Mouse (Mus musculus) liver, embryonic 11.5 days (tissue): ENCODE measurements around the gene Eif3k. TPM values are rescaled to one million over a fixed set of nuclear protein-coding genes. Genes with fewer than 3 reads are reported as not detected.

Source experiments
- ATAC-seq: fragments of 200-750 bp; cut with Nextera tagmentation; replicated peaks from 2 replicates; pipeline ENCODE4 v1.8.0; 2017; ENCODE audit warnings: moderate number of reproducible peaks, mild to moderate bottlenecking, moderate TSS enrichment, moderate library complexity; ENCODE audit not compliant: low FRiP score
- DNase-seq: peaks from one replicate; pipeline ENCODE4 v3.0.0-alpha.2; 2017; ENCODE audit warnings: low spot score
- H3K27ac ChIP-seq: fragments of 300-500 bp; sonication (generic); 2 replicates; pipeline ENCODE4 v1.5.1; 2014; ENCODE audit warnings: mild to moderate bottlenecking, low read depth, low read length, control low read depth
- H3K27me3 ChIP-seq: fragments of 300-500 bp; sonication (generic); replicated peaks from 2 replicates; pipeline ENCODE4 v1.6.1; 2014; ENCODE audit warnings: low read length, mixed read lengths; ENCODE audit not compliant: control insufficient read depth, insufficient read depth
- H3K36me3 ChIP-seq: fragments of 300-500 bp; sonication (generic); 2 replicates; pipeline ENCODE4 v1.6.1; 2014; ENCODE audit warnings: mild to moderate bottlenecking, low read length, moderate library complexity, mixed read lengths; ENCODE audit not compliant: control insufficient read depth, insufficient read depth
- H3K4me1 ChIP-seq: fragments of 300-500 bp; sonication (generic); replicated peaks from 2 replicates; pipeline ENCODE4 v1.6.1; 2014; ENCODE audit warnings: low read length, mixed read lengths; ENCODE audit not compliant: control insufficient read depth, insufficient read depth
- H3K4me2 ChIP-seq: fragments of 300-500 bp; sonication (generic); 2 replicates; pipeline ENCODE4 v1.6.1; 2014; ENCODE audit warnings: mild to moderate bottlenecking, control low read depth, moderate library complexity
- H3K4me3 ChIP-seq: fragments of 300-500 bp; sonication (generic); 2 replicates; pipeline ENCODE4 v1.5.1; 2014; ENCODE audit warnings: low read depth, low read length, control low read depth
- H3K9ac ChIP-seq: fragments of 300-500 bp; sonication (generic); 2 replicates; pipeline ENCODE4 v1.6.1; 2014; ENCODE audit warnings: low read depth, low read length, control low read depth
- H3K9me3 ChIP-seq: fragments of 300-500 bp; sonication (generic); 2 replicates; pipeline ENCODE4 v1.6.1; 2016; ENCODE audit warnings: low read length, inconsistent platforms, mixed read lengths; ENCODE audit not compliant: control insufficient read depth
- WGBS: fragments of 180-500 bp; shearing (Covaris S2); extraction: QIAGEN DNeasy Blood & Tissue Kit; methylation state at CpG from one replicate; pipeline ENCODE4 v1.1.7; 2014; 5-methylcytosine and 5-hydroxymethylcytosine counted together
- polyA plus RNA-seq: library from polyadenylated mRNA; unstranded; fragments of >200 nt; fragmentation: Nextera tagmentation; extraction: Ambion mirVana; gene quantifications from 2 replicates; pipeline ENCODE4 v1.2.1, GENCODE M21; 2014

Eif3k gene
- polyA plus RNA-seq, 1 experiment from 2014 or later = 425 TPM

DNA sequence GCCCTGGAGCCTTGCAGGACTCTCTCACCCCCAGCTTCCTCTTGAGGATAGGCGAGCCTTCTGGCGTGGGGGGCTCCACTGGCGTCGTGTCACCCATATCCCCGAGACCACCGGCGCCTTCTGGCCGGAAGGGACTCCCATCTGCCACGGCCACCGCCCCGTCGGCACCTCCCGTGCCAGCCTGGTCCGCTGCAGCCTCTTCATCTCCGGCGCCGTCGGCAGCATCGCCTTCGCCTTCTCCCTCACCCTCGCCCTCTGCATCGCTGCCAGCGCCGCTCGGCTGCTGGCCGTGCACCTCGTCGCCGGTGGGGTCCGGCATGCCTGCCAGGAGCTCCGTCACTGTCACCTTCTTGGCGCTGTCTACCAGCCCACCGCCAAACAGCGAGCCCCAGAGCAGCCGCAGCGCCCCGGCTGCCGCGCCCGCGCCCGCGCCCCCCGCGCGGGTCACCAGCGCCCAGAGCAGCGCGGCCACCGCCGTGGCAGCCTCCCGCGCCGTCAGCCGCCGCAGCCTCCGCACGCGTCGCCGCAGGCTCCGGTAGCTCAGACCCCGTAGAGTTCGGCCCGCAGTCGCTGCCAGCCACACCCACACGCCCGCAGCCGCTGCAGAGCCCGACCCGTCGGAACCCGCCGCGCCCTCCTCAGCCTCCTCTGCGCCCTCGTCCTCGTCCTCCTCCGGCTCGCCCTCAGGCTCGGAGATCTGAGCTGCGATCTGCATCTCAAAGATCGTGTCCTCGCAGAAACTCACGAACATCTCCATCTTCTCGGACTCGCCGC is 38.0 kb upstream of the Eif3k start:
- peak overlapping the region; percentile 50; the same call in 1 of the 2 replicates for H3K9ac ChIP-seq
- WGBS = 5% methylated on average over 75 of the region's 88 CpGs
- ATAC-seq (no peak), DNase-seq (no peak)
- peak overlapping the region; percentile 83 for H3K4me2 ChIP-seq
- peaks cover 42% of the 10 kb centered on the region for H3K27me3 ChIP-seq
- peaks cover 6% of the 10 kb centered on the region; the same call in 1 of the 2 replicates for H3K4me1 ChIP-seq
- peak overlapping the region; percentile 53 for H3K4me3 ChIP-seq
- peaks cover 5% of the 10 kb centered on the region; the same call in 1 of the 2 replicates for H3K9me3 ChIP-seq
- no peak overlapping the region for H3K27ac ChIP-seq
- H3K36me3 ChIP-seq = no peaks in the 10 kb centered on the region

DNA sequence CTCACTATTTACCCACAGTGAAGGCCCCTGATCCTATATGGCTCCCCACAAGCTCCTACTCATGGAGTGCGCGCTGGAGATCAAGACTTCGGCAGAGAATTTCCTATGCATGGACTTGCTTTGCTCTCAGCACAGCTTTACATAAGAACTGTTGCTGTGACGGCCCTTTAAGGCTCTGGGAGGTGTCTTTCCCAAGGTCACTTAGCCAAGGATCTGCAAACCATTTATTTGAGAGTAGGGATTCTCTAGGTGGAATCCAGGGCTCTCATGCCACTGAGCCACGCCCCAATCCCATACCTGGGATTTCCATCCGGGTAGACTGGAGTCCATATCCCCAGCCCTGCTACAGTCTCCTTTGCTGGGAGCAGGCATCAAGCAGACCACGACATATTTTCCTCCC is 35.6 kb upstream of the Eif3k start:
- Histone ChIP-seq H3K4me3 (no peak overlapping the region), H3K4me1 (peaks cover 6% of the 10 kb centered on the region; the same call in 1 of the 2 replicates), H3K27ac (no peak overlapping the region), H3K9ac (no peak overlapping the region), H3K27me3 (peaks cover 42% of the 10 kb centered on the region), H3K4me2 (no peak overlapping the region), H3K36me3 (no peaks in the 10 kb centered on the region), H3K9me3 (peaks cover 6% of the 10 kb centered on the region; the same call in 1 of the 2 replicates)
- ATAC-seq (no peak), DNase-seq (no peak)
- WGBS = 76% methylated on average over 7 of the region's 7 CpGs

DNA sequence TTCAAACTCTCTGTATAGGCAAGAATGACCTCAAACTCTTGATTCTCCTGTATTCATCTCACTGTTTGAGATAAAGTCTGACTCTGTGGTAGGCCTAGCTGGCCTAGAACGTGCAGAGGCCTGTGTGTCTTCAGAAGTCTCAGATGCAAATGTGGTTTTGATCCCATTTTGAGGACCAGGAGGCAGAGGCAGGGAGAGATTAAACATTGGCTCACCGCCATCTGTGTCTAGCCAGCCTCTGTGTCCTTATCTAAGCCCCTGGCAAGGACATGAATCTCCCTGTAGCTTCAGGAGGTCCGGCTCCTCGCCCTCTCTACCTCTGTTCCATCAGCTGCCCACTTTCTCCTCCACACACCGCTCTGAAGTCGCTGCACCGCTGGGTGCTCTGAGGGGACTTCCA is 34.8 kb upstream of the Eif3k start:
- no peak for ATAC-seq
- peaks cover 41% of the 10 kb centered on the region for H3K27me3 ChIP-seq
- WGBS = 72% methylated on average over 7 of the region's 7 CpGs

DNA sequence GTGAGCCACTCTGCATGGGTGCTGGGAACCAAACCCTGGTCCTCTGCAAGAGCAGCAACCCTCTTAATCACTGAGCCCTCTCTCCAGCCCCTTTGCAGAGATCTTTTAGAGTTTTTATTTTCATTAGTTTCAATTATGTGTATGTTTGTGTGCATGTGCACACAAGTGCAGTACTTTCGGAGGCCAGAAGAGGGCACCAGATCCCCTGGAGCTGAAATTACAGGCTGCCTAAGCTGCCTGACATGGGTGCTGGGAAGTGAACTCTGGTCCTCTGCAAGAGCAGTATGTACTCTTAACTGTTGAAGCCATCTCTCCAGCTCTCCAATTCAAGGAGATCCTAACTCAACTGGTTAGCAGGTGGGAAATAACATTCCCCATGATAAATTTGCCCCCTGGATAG is 33.3 kb upstream of the Eif3k start:
- Histone ChIP-seq H3K4me1 (peaks cover 6% of the 10 kb centered on the region; the same call in 1 of the 2 replicates), H3K4me3 (no peak overlapping the region), H3K4me2 (no peak overlapping the region), H3K27ac (no peak overlapping the region), H3K9ac (no peak overlapping the region), H3K9me3 (peaks cover 6% of the 10 kb centered on the region; the same call in 1 of the 2 replicates), H3K36me3 (no peaks in the 10 kb centered on the region), H3K27me3 (peaks cover 27% of the 10 kb centered on the region)
- ATAC-seq = no peak
- WGBS = 87% methylated on average over 1 of the region's 1 CpGs
- no peak for DNase-seq

More for the DNA sequence above, 34.8 kb upstream of the Eif3k start:
- Histone ChIP-seq H3K4me2 (no peak overlapping the region), H3K36me3 (no peaks in the 10 kb centered on the region), H3K9me3 (peaks cover 6% of the 10 kb centered on the region; the same call in 1 of the 2 replicates), H3K4me3 (no peak overlapping the region), H3K27ac (no peak overlapping the region), H3K4me1 (peaks cover 6% of the 10 kb centered on the region; the same call in 1 of the 2 replicates), H3K9ac (no peak overlapping the region)
- no peak for DNase-seq

DNA sequence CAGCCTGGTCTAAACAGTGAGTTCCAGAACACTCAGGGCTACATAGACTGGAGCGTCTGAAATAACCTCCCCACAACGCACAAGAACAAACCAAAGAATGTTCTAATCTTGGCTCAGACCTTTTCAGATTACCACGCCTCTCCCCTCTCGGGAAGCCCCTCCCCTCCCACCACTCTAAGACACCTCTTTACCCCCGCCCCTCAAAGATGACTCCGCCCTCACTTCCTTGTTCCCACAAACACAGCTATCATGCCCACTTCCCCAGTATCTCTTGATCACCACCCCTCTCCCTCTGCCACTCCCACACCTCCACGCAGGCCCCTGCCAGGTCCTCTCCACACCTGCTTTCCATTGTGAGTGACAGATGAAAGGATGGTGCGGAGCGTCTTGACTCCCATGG is 27.1 kb upstream of the Eif3k start:
- H3K4me3 ChIP-seq = no peak overlapping the region
- H3K9ac ChIP-seq = no peak overlapping the region
- no peak overlapping the region for H3K27ac ChIP-seq
- WGBS = 54% methylated on average over 9 of the region's 9 CpGs
- no peaks in the 10 kb centered on the region for H3K36me3 ChIP-seq
- H3K4me1 ChIP-seq = peaks cover 7% of the 10 kb centered on the region
- no peaks in the 10 kb centered on the region for H3K9me3 ChIP-seq
- no peaks in the 10 kb centered on the region for H3K27me3 ChIP-seq
- H3K4me2 ChIP-seq = no peak overlapping the region
- ATAC-seq = 0 out of 2 replicates have a peak, but pooled peaks have one; percentile 40
- no peak for DNase-seq

DNA sequence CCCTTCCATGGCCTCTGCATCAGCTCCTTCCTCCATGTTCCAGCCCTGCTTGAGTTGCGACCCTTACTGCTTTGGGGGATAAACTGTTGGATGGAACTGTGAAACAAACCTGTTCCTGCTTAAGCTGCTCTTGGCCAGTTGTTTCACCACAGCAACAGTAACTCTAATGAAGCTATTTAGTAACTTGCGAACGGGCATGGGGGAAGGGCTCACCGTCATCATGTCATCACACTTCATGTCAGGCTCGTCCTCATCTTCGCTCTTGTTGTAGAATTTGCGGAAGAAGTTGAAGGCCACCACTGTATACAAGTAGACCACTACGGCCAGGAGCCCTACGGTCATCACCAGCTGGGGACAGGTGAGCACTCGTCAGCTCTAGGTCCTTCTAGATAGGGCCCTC is 26.5 kb upstream of the Eif3k start:
- Histone ChIP-seq H3K36me3 (no peaks in the 10 kb centered on the region), H3K4me1 (peaks cover 7% of the 10 kb centered on the region), H3K9me3 (no peaks in the 10 kb centered on the region), H3K9ac (no peak overlapping the region), H3K27ac (no peak overlapping the region), H3K27me3 (no peaks in the 10 kb centered on the region), H3K4me2 (no peak overlapping the region), H3K4me3 (no peak overlapping the region)
- no peak for DNase-seq
- no peak for ATAC-seq
- WGBS = 89% methylated on average over 10 of the region's 10 CpGs

DNA sequence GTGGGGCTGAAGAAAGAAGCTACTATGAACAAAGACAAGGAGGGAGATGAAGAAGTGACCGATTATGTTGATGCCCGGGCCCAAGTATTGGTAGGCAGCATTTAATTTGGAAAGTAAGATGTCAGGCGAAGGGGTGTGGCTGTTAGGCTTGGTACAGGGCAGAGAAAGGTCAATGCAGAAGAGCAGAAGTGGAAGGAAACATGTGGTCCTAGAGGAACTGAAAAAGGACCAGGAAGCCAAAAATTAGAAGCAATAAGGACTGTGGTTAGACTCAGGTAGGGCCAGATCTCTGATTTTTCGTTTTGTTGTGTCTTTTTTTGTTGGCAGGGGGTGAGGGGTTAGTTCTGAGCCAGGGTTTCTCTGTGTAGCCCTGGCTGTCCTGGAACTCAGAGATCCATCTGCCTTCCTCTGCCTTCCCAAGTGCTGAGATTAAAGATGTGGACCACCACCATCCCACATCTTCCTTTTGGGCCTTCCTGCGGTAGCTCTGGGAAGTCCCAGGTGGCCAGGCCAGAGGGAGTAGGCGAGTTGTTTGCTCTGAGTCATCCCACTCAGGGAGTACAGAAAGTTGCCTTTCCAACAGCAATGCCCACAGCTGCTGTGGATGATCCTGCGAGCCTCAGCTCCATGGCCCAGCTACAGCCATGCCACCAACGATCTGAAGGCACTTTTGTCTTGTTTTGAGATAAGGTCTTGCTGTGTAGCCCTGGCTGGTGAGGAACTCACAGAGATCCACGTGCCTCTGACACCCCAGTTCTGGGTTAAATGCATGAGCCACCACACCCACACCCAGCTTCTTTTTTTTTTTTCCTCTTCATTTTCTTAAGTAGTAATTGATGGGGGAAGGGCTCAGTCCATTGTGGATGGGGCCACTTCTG is 25.8 kb upstream of the Eif3k start:
- Histone ChIP-seq H3K4me2 (no peak overlapping the region), H3K4me3 (no peak overlapping the region), H3K9me3 (no peaks in the 10 kb centered on the region), H3K36me3 (no peaks in the 10 kb centered on the region), H3K4me1 (peaks cover 7% of the 10 kb centered on the region), H3K27ac (no peak overlapping the region), H3K9ac (no peak overlapping the region), H3K27me3 (no peaks in the 10 kb centered on the region)
- DNase-seq (no peak), ATAC-seq (no peak)
- 72% methylated on average over 9 of the region's 9 CpGs for WGBS

DNA sequence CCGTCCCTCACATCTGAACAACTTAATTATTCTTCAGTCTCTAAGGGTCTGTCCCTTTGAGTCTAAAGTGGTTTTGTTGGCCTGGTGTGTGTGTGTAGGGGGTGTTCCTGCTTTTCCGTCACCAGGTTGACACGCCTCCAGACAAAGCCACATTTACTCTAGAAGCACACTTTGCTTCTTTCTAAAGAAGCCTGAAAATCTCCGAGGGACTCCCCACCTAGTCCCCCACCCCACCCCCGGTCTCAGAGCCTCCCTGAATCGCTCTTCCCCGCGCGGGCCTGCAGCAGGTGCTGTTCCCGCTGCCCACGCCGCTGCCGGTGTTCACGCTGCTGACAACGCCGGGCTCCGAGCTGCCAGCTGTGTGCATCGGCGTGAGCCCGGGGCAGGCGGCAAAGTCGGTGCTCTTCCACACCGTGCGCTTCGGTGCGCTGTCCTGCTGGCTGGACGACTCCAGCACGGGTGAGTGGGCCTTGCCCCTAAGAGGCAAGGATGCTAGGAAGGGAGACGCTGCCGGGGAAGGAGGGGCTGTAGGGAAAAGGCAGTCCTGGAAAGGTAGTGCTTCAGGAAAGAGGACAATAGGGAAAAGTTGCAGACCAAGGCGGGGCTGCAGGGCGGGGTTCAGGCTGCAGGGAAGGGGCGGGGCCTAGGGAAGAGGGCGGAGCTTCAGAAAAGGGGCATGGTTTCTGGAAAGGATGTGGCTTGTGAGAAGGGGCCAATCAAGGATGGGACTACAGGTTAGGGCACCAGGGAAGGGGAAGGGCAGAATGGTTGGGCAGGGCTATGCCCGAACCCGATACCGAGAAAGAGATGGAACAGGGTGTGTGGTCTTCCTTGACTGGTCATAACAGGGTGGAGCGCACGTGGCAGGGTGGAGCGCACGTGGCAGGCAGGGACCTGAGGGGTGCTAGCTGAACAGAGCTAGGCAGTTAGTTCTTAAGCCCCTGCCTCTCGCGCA is 19.3 kb upstream of the Eif3k start:
- 6% methylated on average over 43 of the region's 43 CpGs for WGBS
- ATAC-seq (peak; percentile 94), DNase-seq (peak; percentile 94)
- Histone ChIP-seq H3K9me3 (no peaks in the 10 kb centered on the region), H3K27ac (peak overlapping the region; percentile 53), H3K9ac (peak overlapping the region; percentile 52), H3K36me3 (no peaks in the 10 kb centered on the region), H3K4me2 (peak overlapping the region; percentile 77), H3K27me3 (no peaks in the 10 kb centered on the region), H3K4me3 (peak overlapping the region; percentile 44), H3K4me1 (peaks cover 14% of the 10 kb centered on the region)
